ENCODE assay signal across 13 mouse cellular contexts in genomic region chr5:22266489-22267301, GRCm38 (mm10).
DNase-seq lines count a peak whose midpoint lies in the region; ATAC-seq and TF ChIP-seq lines count a peak whose summit lies in the region.
"Had no signal": no experiment of that assay in that cellular context is flagged by ENCODE, and none has a peak within 500 bp of the region (broad histone marks: within the 10 kb centered on the region; RNA-seq: fewer than 3 reads in every experiment).

No protein-coding gene starts in this region.

- H3K4me2 ChIP-seq in hindbrain, embryonic 16.5 days (ENCODE audit: low read length) = no peak overlapping the region
- H3K4me2 ChIP-seq in hindbrain, embryonic 13.5 days = no peak overlapping the region
- H3K4me2 ChIP-seq in stomach, postnatal 0 days (replicated peaks; ENCODE audit: low read depth) = no peak overlapping the region
- H3K4me2 ChIP-seq: limb, embryonic 13.5 days had no signal

- TF ChIP-seq CTCF in MEL (IDR thresholded peaks at IDR 0.05 in 2 of 3, conservative IDR thresholded peaks at IDR 0.05 in 1 of 3; ENCODE audit: control insufficient read depth in 1 of 3, insufficient read depth in 1 of 3, low read depth in 2 of 3, low read length in 3 of 3, poor library complexity in 1 of 3, severe bottlenecking in 1 of 3) = no peak
- no peak for TF ChIP-seq CTCF in stomach, postnatal 0 days (IDR thresholded peaks at IDR 0.05; ENCODE audit: low read depth)

- TF ChIP-seq POLR2A in MEL (IDR thresholded peaks at IDR 0.05; ENCODE audit: control insufficient read depth in 1 of 2, insufficient read depth in 1 of 2, low read depth in 1 of 2, low read length in 2 of 2, poor library complexity in 1 of 2) = no peak

- no peak for TF ChIP-seq EP300 in MEL (IDR thresholded peaks at IDR 0.05; ENCODE audit: low read depth in 1 of 2, low read length in 2 of 2)
- TF ChIP-seq EP300 in stomach, postnatal 0 days (optimal IDR thresholded peaks at IDR 0.05) = no peak

- 57% methylated on average over 6 of the region's 6 CpGs for WGBS in hindbrain, embryonic 16.5 days
- WGBS in hindbrain, embryonic 13.5 days = 74% methylated on average over 6 of the region's 6 CpGs
- 74% methylated on average over 6 of the region's 6 CpGs for WGBS in stomach, postnatal 0 days

- H3K27me3 ChIP-seq in hindbrain, embryonic 16.5 days (replicated peaks; ENCODE audit: control insufficient read depth, insufficient read depth, low read length) = no peaks in the 10 kb centered on the region
- H3K27me3 ChIP-seq in hindbrain, embryonic 13.5 days = no peaks in the 10 kb centered on the region
- no peaks in the 10 kb centered on the region for H3K27me3 ChIP-seq in MEL (ENCODE audit: control insufficient read depth in 1 of 2, insufficient read depth in 2 of 2, low read length in 2 of 2)
- H3K27me3 ChIP-seq in stomach, postnatal 0 days (ENCODE audit: control insufficient read depth, insufficient read depth, low read length) = no peaks in the 10 kb centered on the region
- H3K27me3 ChIP-seq: limb, embryonic 13.5 days had no signal

- H3K4me3 ChIP-seq in hindbrain, embryonic 16.5 days (ENCODE audit: low read length) = no peak overlapping the region
- no peak overlapping the region for H3K4me3 ChIP-seq in hindbrain, embryonic 13.5 days
- H3K4me3 ChIP-seq in MEL (ENCODE audit: control insufficient read depth in 1 of 2, insufficient read depth in 1 of 2, low read depth in 2 of 2, low read length in 2 of 2) = no peak overlapping the region
- no peak overlapping the region for H3K4me3 ChIP-seq in stomach, postnatal 0 days (ENCODE audit: low read depth, low read length)
- H3K4me3 ChIP-seq: erythroblast, embryonic 14.5 days; limb, embryonic 13.5 days; myocyte had no signal

- intact Hi-C loops in heart, postnatal 10 days (cut with DNase I) = no loop called here

- H3K9me3 ChIP-seq in hindbrain, embryonic 16.5 days (ENCODE audit: control insufficient read depth, low read length) = no peaks in the 10 kb centered on the region
- H3K9me3 ChIP-seq in hindbrain, embryonic 13.5 days = no peaks in the 10 kb centered on the region
- no peaks in the 10 kb centered on the region for H3K9me3 ChIP-seq in MEL (replicated peaks; ENCODE audit: insufficient read depth, low read length)
- H3K9me3 ChIP-seq in stomach, postnatal 0 days (ENCODE audit: control insufficient read depth, low read length) = no peaks in the 10 kb centered on the region
- H3K9me3 ChIP-seq: limb, embryonic 13.5 days had no signal

- peak; percentile 17 for DNase-seq in MEL (ENCODE audit: low read depth, low spot score)
- peak; percentile 46 for DNase-seq in cerebellum, adult 11 months
- DNase-seq in right cerebral cortex, postnatal 10 days (ENCODE audit: low spot score in 2 of 2) = no peak
- no peak for DNase-seq in stomach, postnatal 0 days (ENCODE audit: low spot score)
- DNase-seq in heart, postnatal 10 days = no peak
- DNase-seq: lung, adult 18-20 months had no signal

- no peaks in the 10 kb centered on the region for H3K36me3 ChIP-seq in hindbrain, embryonic 16.5 days (ENCODE audit: control insufficient read depth, insufficient read depth, low read length)
- no peaks in the 10 kb centered on the region for H3K36me3 ChIP-seq in hindbrain, embryonic 13.5 days
- H3K36me3 ChIP-seq in MEL (ENCODE audit: control insufficient read depth in 1 of 2, insufficient read depth in 2 of 2, low read length in 2 of 2) = no peaks in the 10 kb centered on the region
- H3K36me3 ChIP-seq in stomach, postnatal 0 days (ENCODE audit: control insufficient read depth, insufficient read depth, low read length) = no peaks in the 10 kb centered on the region
- H3K36me3 ChIP-seq: limb, embryonic 13.5 days had no signal

- no peaks in the 10 kb centered on the region for H3K4me1 ChIP-seq in hindbrain, embryonic 16.5 days (ENCODE audit: control insufficient read depth, insufficient read depth, low read depth, low read length)
- H3K4me1 ChIP-seq in hindbrain, embryonic 13.5 days (replicated peaks) = no peaks in the 10 kb centered on the region
- H3K4me1 ChIP-seq in MEL (ENCODE audit: control insufficient read depth in 1 of 2, insufficient read depth in 2 of 2, low read length in 2 of 2) = no peaks in the 10 kb centered on the region
- H3K4me1 ChIP-seq in stomach, postnatal 0 days (replicated peaks; ENCODE audit: control insufficient read depth, insufficient read depth) = no peaks in the 10 kb centered on the region
- H3K4me1 ChIP-seq: limb, embryonic 13.5 days had no signal

- H3K79me2 ChIP-seq in MEL (ENCODE audit: control insufficient read depth, insufficient read depth, low read length, poor library complexity) = no peaks in the 10 kb centered on the region

- no peak for TF ChIP-seq RAD21 in MEL (IDR thresholded peaks at IDR 0.05; ENCODE audit: low read depth, low read length)

- no peak overlapping the region for H3K27ac ChIP-seq in hindbrain, embryonic 16.5 days (ENCODE audit: low read depth, low read length)
- H3K27ac ChIP-seq in hindbrain, embryonic 13.5 days = no peak overlapping the region
- H3K27ac ChIP-seq in MEL (ENCODE audit: control insufficient read depth, low read depth, low read length) = no peak overlapping the region
- no peak overlapping the region for H3K27ac ChIP-seq in stomach, postnatal 0 days (replicated peaks)
- H3K27ac ChIP-seq: limb, embryonic 13.5 days had no signal

- peak; percentile 80 for ATAC-seq in hindbrain, embryonic 16.5 days
- ATAC-seq in hindbrain, embryonic 13.5 days (ENCODE audit: low FRiP score) = no peak
- 0 out of 2 replicates have a peak, but pooled peaks have one; percentile 32 for ATAC-seq in common myeloid progenitor, adult 5-6 weeks (replicated peaks; ENCODE audit: low read depth, poor library complexity, severe bottlenecking)
- ATAC-seq in stomach, postnatal 0 days (ENCODE audit: low FRiP score, low TSS enrichment) = no peak
- ATAC-seq: intestine, postnatal 0 days had no signal

- H3K9ac ChIP-seq in hindbrain, embryonic 16.5 days (ENCODE audit: low read depth, low read length) = no peak overlapping the region
- no peak overlapping the region for H3K9ac ChIP-seq in hindbrain, embryonic 13.5 days
- H3K9ac ChIP-seq in MEL (ENCODE audit: control insufficient read depth, low read depth, low read length, poor library complexity, severe bottlenecking) = no peak overlapping the region
- H3K9ac ChIP-seq in stomach, postnatal 0 days (ENCODE audit: low read length) = no peak overlapping the region
- H3K9ac ChIP-seq: limb, embryonic 13.5 days had no signal

TF ChIP-seq in MEL, 35 proteins besides CTCF, POLR2A, EP300 and RAD21:
- no peak for TF ChIP-seq RCOR1 (IDR thresholded peaks at IDR 0.05; ENCODE audit: low read depth, low read length)
TF ChIP-seq in MEL: peak in this region for 0.

Comparison
In these comparisons a context has a peak if more than half of its experiments do, and no peak if none do; other contexts are left out.
1. ATAC-seq: peak in hindbrain, embryonic 16.5 days (single experiment) and common myeloid progenitor, adult 5-6 weeks (single experiment); none in hindbrain, embryonic 13.5 days (single experiment) and stomach, postnatal 0 days (single experiment).
2. DNase-seq: peak in MEL (single experiment) and cerebellum, adult 11 months (single experiment); none in right cerebral cortex, postnatal 10 days (0 of 2), stomach, postnatal 0 days (single experiment) and heart, postnatal 10 days (0 of 2).